ENCODE assay signal across 14 mouse cellular contexts in the genomic region with DNA sequence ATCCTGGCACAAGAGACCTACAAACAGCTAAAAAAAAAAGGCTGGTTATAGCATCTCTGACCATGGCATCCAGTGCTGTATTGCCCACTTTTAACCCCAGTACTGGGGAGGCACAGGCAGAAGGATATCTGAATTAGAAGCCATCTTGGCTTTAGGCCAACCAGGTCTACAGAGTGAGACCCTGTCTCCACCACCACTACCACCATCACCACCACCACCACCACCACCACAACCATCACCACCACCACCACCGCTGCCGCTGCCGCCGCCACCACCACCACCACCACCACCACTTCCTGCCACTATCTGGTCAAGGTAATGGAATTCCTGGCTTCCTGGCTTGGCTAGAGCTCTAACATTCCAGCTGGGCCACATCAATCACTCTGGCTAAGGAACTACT.
"Had no signal": no experiment of that assay in that cellular context is flagged by ENCODE, and none has a peak within 500 bp of the region (broad histone marks: within the 10 kb centered on the region; RNA-seq: fewer than 3 reads in every experiment).

No protein-coding gene starts in this region.

- H3K27me3 ChIP-seq: limb, embryonic 12.5 days; midbrain, embryonic 12.5 days; neural tube, embryonic 13.5 days had no signal

- DNase-seq: kidney, postnatal 14 days; layer of hippocampus, adult 9-11 months; layer of hippocampus, postnatal 36 days; lung, adult 18-20 months; retina, postnatal 1 day; right cerebral cortex, postnatal 4 days; spleen, adult 18-20 months; thymus, adult 18-20 months; thymus, postnatal 14 days had no signal

- ATAC-seq: midbrain, embryonic 16.5 days had no signal

- H3K9me3 ChIP-seq: limb, embryonic 12.5 days; midbrain, embryonic 12.5 days; neural tube, embryonic 13.5 days had no signal

- H3K9ac ChIP-seq: limb, embryonic 12.5 days; liver, embryonic 14.5 days; midbrain, embryonic 12.5 days; neural tube, embryonic 13.5 days had no signal

- H3K4me3 ChIP-seq: limb, embryonic 12.5 days; midbrain, embryonic 12.5 days; neural tube, embryonic 13.5 days had no signal

- H3K36me3 ChIP-seq: limb, embryonic 12.5 days; midbrain, embryonic 12.5 days; neural tube, embryonic 13.5 days had no signal

- H3K4me1 ChIP-seq: limb, embryonic 12.5 days had no signal

- H3K4me2 ChIP-seq: limb, embryonic 12.5 days; midbrain, embryonic 12.5 days; neural tube, embryonic 13.5 days had no signal

- H3K27ac ChIP-seq: limb, embryonic 12.5 days; liver, embryonic 14.5 days; midbrain, embryonic 12.5 days; neural tube, embryonic 13.5 days had no signal
